Mouse (Mus musculus): ENCODE measurements around the gene Morf4l2. TPM values are rescaled to one million over a fixed set of nuclear protein-coding genes. Genes with fewer than 3 reads are reported as not detected.

The Morf4l2 gene
- total and polyA plus RNA-seq, 3 experiments, result 189 to 585 (median 358) TPM

DNA sequence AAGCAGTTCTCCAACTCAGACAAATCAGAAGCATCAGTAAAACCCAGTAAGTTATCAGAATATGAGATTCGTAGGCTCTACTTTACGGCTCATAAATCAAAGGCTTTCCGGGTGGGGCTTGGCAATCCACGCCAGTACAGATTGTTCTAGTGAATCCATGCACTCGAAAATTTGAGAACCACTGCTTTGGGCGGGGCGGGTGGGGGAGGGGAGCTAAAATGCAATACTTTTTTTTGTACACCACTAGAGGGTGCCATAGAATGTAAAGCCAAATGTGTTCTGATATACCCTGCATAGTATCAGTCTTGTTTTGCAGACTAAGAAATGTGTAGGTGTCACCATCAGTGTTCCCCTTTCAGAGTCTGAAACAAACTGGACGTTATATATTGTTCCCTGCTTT, 1.2 kb upstream of the Morf4l2 start:
- H3K9ac ChIP-seq (ENCODE audit: insufficient read depth, low read depth), result no peak overlapping the region
- H3K27me3 ChIP-seq (replicated peaks), result no peaks in the 10 kb centered on the region
- H3K4me3 ChIP-seq (replicated peaks in 1 of 3; ENCODE audit: low read depth in 2 of 3, low read length in 2 of 3, poor library complexity in 1 of 3), result no peak overlapping the region
- no peaks in the 10 kb centered on the region; a peak in 1 of 4 replicates for H3K4me1 ChIP-seq (ENCODE audit: control insufficient read depth in 1 of 2, insufficient read depth in 2 of 2)
- dilution Hi-C loops (cut with MboI; ENCODE audit: extremely low pct_ligation_motif_present, extremely low pct_unique_long_range_greater_than_20kb, low sequenced_read_pairs) (no loop called here), in situ Hi-C loops (cut with MboI; ENCODE audit: low pct_ligation_motif_present, low pct_unique_long_range_greater_than_20kb, low sequenced_read_pairs) (loop anchor here (5.0 to 25.0 kb wide), 3 partner anchors 78 to 268 kb away; partner anchors contain the start of gene Plp1)
- no peak overlapping the region for H3K27ac ChIP-seq (ENCODE audit: insufficient read depth, low read depth)
- TF ChIP-seq TBP (conservative IDR thresholded peaks at IDR 0.05; ENCODE audit: low read depth, low read length), result no peak
- TF ChIP-seq CTCF (conservative IDR thresholded peaks at IDR 0.05 in 1 of 2, IDR thresholded peaks at IDR 0.05 in 1 of 2; ENCODE audit: low read depth in 2 of 2, low read length in 2 of 2), result peak in 1 of 2 experiments; percentile 47; a peak in 2 of 4 replicates
- no peak for TF ChIP-seq USF2 (conservative IDR thresholded peaks at IDR 0.05; ENCODE audit: low read depth, low read length)
- 0 out of 2 replicates have a peak, but pooled peaks have one; percentile 32 for TF ChIP-seq CHD2 (IDR thresholded peaks at IDR 0.05; ENCODE audit: low read length)
- peak; percentile 2; the same call in 1 of the 2 replicates for TF ChIP-seq RAD21 (IDR thresholded peaks at IDR 0.05; ENCODE audit: low read depth, low read length)
- H3K79me2 ChIP-seq (replicated peaks; ENCODE audit: control insufficient read depth, extremely low read depth, insufficient read depth, poor library complexity, severe bottlenecking), result peaks cover 10% of the 10 kb centered on the region
- H3K36me3 ChIP-seq (replicated peaks in 1 of 2; ENCODE audit: control insufficient read depth in 1 of 2, insufficient read depth in 1 of 2, low read length in 1 of 2), result peaks cover 0 to 19% of the 10 kb centered on the region in 2 experiments
- DNase-seq (ENCODE audit: extremely low read depth), result peak; percentile 24
- no peaks in the 10 kb centered on the region for H3K9me3 ChIP-seq (replicated peaks; ENCODE audit: low read length)
- no peak overlapping the region for H3K4me2 ChIP-seq (ENCODE audit: insufficient read depth, low read depth, poor library complexity, severe bottlenecking)

DNA sequence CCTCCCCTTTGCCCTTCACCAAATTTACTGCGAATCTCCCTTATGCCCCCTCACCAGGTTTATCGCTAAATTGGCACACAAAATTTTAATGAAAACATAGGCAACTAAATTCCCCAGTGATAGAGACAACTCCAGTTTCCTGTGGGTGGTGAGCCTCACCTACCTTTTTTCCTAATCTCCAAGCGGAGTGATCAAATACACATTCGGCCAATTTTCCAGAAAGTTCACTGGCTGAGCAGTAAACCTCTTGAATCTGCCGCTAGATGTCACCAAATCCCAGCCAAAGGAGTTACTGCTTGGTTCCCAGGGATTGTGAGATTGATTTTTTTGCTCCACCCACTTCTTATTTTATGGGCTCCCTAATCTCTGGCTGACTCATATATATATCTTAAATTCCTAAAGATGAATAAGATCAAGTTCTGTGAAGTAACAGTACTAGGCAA, 808 bp downstream of the Morf4l2 start:
- dilution Hi-C loops (cut with MboI; ENCODE audit: extremely low pct_ligation_motif_present, extremely low pct_unique_long_range_greater_than_20kb, low sequenced_read_pairs), result no loop called here
- Histone ChIP-seq H3K9ac (ENCODE audit: insufficient read depth, low read depth) (peak overlapping the region; percentile 80), H3K36me3 (replicated peaks in 1 of 2; ENCODE audit: control insufficient read depth in 1 of 2, insufficient read depth in 1 of 2, low read length in 1 of 2) (peaks cover 3 to 16% of the 10 kb centered on the region in 2 experiments), H3K27ac (ENCODE audit: insufficient read depth, low read depth) (peak overlapping the region; percentile 96; the same call in 1 of the 2 replicates), H3K9me3 (replicated peaks; ENCODE audit: low read length) (no peaks in the 10 kb centered on the region), H3K4me3 (replicated peaks in 1 of 3; ENCODE audit: low read depth in 2 of 3, low read length in 2 of 3, poor library complexity in 1 of 3) (peak overlapping the region; percentile 58 to 85 (median 64)), H3K79me2 (replicated peaks; ENCODE audit: control insufficient read depth, extremely low read depth, insufficient read depth, poor library complexity, severe bottlenecking) (peaks cover 22% of the 10 kb centered on the region), H3K4me2 (ENCODE audit: insufficient read depth, low read depth, poor library complexity, severe bottlenecking) (peak overlapping the region; percentile 75), H3K4me1 (ENCODE audit: control insufficient read depth in 1 of 2, insufficient read depth in 2 of 2) (peaks cover 0 to 3% of the 10 kb centered on the region in 2 experiments; a peak in 1 of 4 replicates), H3K27me3 (replicated peaks) (no peaks in the 10 kb centered on the region)
- peak; percentile 56 for TF ChIP-seq RAD21 (IDR thresholded peaks at IDR 0.05; ENCODE audit: low read depth, low read length)
- TF ChIP-seq ZNF384 (IDR thresholded peaks at IDR 0.05; ENCODE audit: low read depth, low read length), result peak; percentile 74
- no peak for TF ChIP-seq ELF1 (IDR thresholded peaks at IDR 0.05; ENCODE audit: low read depth, low read length)
- peak; percentile 17 for TF ChIP-seq SMC3 (IDR thresholded peaks at IDR 0.05; ENCODE audit: low read depth, low read length)
- no peak for TF ChIP-seq CHD2 (IDR thresholded peaks at IDR 0.05; ENCODE audit: low read length)
- TF ChIP-seq CTCF (conservative IDR thresholded peaks at IDR 0.05 in 1 of 2, IDR thresholded peaks at IDR 0.05 in 1 of 2; ENCODE audit: low read depth in 2 of 2, low read length in 2 of 2), result peak; percentile 28 to 65; a peak in 2 of 4 replicates
- DNase-seq (ENCODE audit: extremely low read depth), result peak; percentile 71
- in situ Hi-C loops (cut with MboI; ENCODE audit: low pct_ligation_motif_present, low pct_unique_long_range_greater_than_20kb, low sequenced_read_pairs), result loop anchor here (10.0 to 25.0 kb wide), 2 partner anchors 118 to 270 kb away; no protein-coding TSS in a partner anchor

DNA sequence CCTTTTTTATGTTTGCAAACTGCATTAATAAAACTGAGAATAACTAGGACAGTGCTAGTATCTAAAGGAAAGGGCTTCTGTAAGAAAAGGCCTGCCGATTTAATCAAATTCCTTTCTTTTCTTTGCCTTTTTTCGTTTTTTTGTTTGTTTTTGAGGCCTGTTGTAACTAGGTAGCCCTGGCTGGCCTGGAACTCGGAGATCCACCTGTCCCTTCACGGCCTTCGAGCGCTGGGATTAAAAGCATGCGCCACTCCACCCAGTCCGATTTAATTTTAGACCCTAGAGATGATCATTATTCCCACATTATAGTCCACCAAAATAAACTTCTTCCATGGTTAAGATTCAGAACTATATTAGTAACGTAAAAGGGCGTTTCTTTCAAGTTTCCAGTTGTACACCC, 1.2 kb downstream of the Morf4l2 start:
- in situ Hi-C loops (cut with MboI; ENCODE audit: low pct_ligation_motif_present, low pct_unique_long_range_greater_than_20kb, low sequenced_read_pairs) (loop anchor here (10.0 to 25.0 kb wide), 2 partner anchors 117 to 270 kb away; no protein-coding TSS in a partner anchor), dilution Hi-C loops (cut with MboI; ENCODE audit: extremely low pct_ligation_motif_present, extremely low pct_unique_long_range_greater_than_20kb, low sequenced_read_pairs) (no loop called here)
- H3K27ac ChIP-seq (ENCODE audit: insufficient read depth, low read depth), result peak overlapping the region; percentile 96
- H3K27me3 ChIP-seq (replicated peaks), result no peaks in the 10 kb centered on the region
- peaks cover 22% of the 10 kb centered on the region for H3K79me2 ChIP-seq (replicated peaks; ENCODE audit: control insufficient read depth, extremely low read depth, insufficient read depth, poor library complexity, severe bottlenecking)
- H3K9ac ChIP-seq (ENCODE audit: insufficient read depth, low read depth), result peak overlapping the region; percentile 80
- peak overlapping the region; percentile 75 for H3K4me2 ChIP-seq (ENCODE audit: insufficient read depth, low read depth, poor library complexity, severe bottlenecking)
- peak overlapping the region; percentile 58 to 85 (median 64) for H3K4me3 ChIP-seq (replicated peaks in 1 of 3; ENCODE audit: low read depth in 2 of 3, low read length in 2 of 3, poor library complexity in 1 of 3)
- H3K36me3 ChIP-seq (replicated peaks in 1 of 2; ENCODE audit: control insufficient read depth in 1 of 2, insufficient read depth in 1 of 2, low read length in 1 of 2), result peaks cover 3 to 14% of the 10 kb centered on the region in 2 experiments
- peak; percentile 11 for DNase-seq (ENCODE audit: extremely low read depth)
- TF ChIP-seq CHD1 (IDR thresholded peaks at IDR 0.05; ENCODE audit: low read depth, low read length) (peak; percentile 43; the same call in 1 of the 2 replicates), CTCF (conservative IDR thresholded peaks at IDR 0.05 in 1 of 2, IDR thresholded peaks at IDR 0.05 in 1 of 2; ENCODE audit: low read depth in 2 of 2, low read length in 2 of 2) (no peak)
- peaks cover 0 to 3% of the 10 kb centered on the region in 2 experiments; a peak in 1 of 4 replicates for H3K4me1 ChIP-seq (ENCODE audit: control insufficient read depth in 1 of 2, insufficient read depth in 2 of 2)
- no peaks in the 10 kb centered on the region for H3K9me3 ChIP-seq (replicated peaks; ENCODE audit: low read length)

Measured in CH12.LX (cell line).